Mouse (Mus musculus): ENCODE data around the gene Slc26a8.

Gene Slc26a8

GRCm38 (mm10) chr17:28591476-28591875, 98.6 kb downstream of the Slc26a8 start:
- DNase-seq (ENCODE audit: low spot score in 2 of 2) = no peak

GRCm38 (mm10) chr17:28590596-28590995, 99.4 kb downstream of the Slc26a8 start:
- DNase-seq (ENCODE audit: low spot score in 2 of 2) = no peak

DNA sequence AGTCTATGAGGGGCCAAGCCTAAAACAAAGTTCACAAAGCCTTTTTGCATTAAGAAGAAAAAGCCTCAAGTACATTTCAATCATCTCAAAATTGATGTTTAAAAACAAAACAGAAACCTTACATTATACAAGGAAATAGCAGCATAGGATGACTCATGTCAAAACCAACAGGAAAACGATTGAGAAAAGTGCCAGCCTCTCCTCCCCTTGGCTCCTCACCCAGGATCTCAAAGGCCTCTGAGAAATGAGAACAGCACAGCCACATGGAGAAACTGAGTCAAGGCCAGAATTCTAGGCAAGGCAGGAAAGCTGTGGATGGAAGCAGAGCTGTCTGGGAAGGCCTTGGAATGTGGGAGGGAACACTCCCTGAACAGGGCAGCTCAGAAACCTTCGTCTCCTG, 101.4 kb downstream of the Slc26a8 start:
- DNase-seq (ENCODE audit: low spot score in 2 of 2) = no peak

Measured in thymus, postnatal 10 days (tissue).